Mouse (Mus musculus): Measurements from ENCODE around the gene Isyna1.
A peak's percentile ranks its signal among the peaks of the same experiment; 100 is the strongest.

Isyna1 gene

GRCm38 (mm10) chr8:70602139-70602811 is 8.1 kb downstream of the Isyna1 start:
- no peak for DNase-seq (ENCODE audit: low read depth, low spot score)

- DNase-seq (ENCODE audit: low read depth, low spot score) = no peak
These were observed 10.4 kb downstream of the Isyna1 start for GRCm38 (mm10) chr8:70604558-70604957.

- no peak for DNase-seq (ENCODE audit: low read depth, low spot score)
These were observed 12.0 kb downstream of the Isyna1 start for GRCm38 (mm10) chr8:70605871-70606779.

GRCm38 (mm10) chr8:70606780-70607602 is 12.8 kb downstream of the Isyna1 start:
- DNase-seq (ENCODE audit: low read depth, low spot score) = no peak

GRCm38 (mm10) chr8:70607603-70607897 is 13.4 kb downstream of the Isyna1 start:
- DNase-seq (ENCODE audit: low read depth, low spot score) = no peak

- no peak for DNase-seq (ENCODE audit: low read depth, low spot score)
These were observed 13.9 kb downstream of the Isyna1 start for GRCm38 (mm10) chr8:70607898-70608748.

GRCm38 (mm10) chr8:70608749-70609367 is 14.7 kb downstream of the Isyna1 start, which contains the start of gene Ssbp4:
TSS of gene Ssbp4 (minus strand) at chr8:70608872.
- DNase-seq (ENCODE audit: low read depth, low spot score) = no peak

GRCm38 (mm10) chr8:70609368-70609848 is 15.2 kb downstream of the Isyna1 start:
- no peak for DNase-seq (ENCODE audit: low read depth, low spot score)

- peak; percentile 71 for DNase-seq (ENCODE audit: low read depth, low spot score)
These were observed 15.9 kb downstream of the Isyna1 start for GRCm38 (mm10) chr8:70609849-70610795.

GRCm38 (mm10) chr8:70610796-70611771 is 16.9 kb downstream of the Isyna1 start:
- DNase-seq (ENCODE audit: low read depth, low spot score) = peak; percentile 70

- peak; percentile 85 for DNase-seq (ENCODE audit: low read depth, low spot score)
These were observed 17.7 kb downstream of the Isyna1 start for GRCm38 (mm10) chr8:70611849-70612248.

- DNase-seq (ENCODE audit: low read depth, low spot score) = no peak
These were observed 19.6 kb downstream of the Isyna1 start for GRCm38 (mm10) chr8:70613763-70614162.

- DNase-seq (ENCODE audit: low read depth, low spot score) = no peak
These were observed 20.3 kb downstream of the Isyna1 start for GRCm38 (mm10) chr8:70614469-70614868.

GRCm38 (mm10) chr8:70615281-70615680 is 21.1 kb downstream of the Isyna1 start:
- no peak for DNase-seq (ENCODE audit: low read depth, low spot score)

GRCm38 (mm10) chr8:70615894-70616293 is 21.7 kb downstream of the Isyna1 start, which contains the start of gene Lrrc25:
TSS of gene Lrrc25 (plus strand) at chr8:70616155.
- DNase-seq (ENCODE audit: low read depth, low spot score) = no peak

- no peak for DNase-seq (ENCODE audit: low read depth, low spot score)
These were observed 22.5 kb downstream of the Isyna1 start for GRCm38 (mm10) chr8:70616645-70617044.

- no peak for DNase-seq (ENCODE audit: low read depth, low spot score)
These were observed 23.8 kb downstream of the Isyna1 start for GRCm38 (mm10) chr8:70617985-70618384.

- peak; percentile 74 for DNase-seq (ENCODE audit: low read depth, low spot score)
These were observed 24.7 kb downstream of the Isyna1 start for GRCm38 (mm10) chr8:70618888-70619334.

Data from c-Kit-negative CD71-positive TER-119-positive erythroid progenitor cells, embryonic 14.5 days (primary cell).